Mouse (Mus musculus) liver, embryonic 15.5 days (tissue): ENCODE measurements around the gene Psmd12. TPM values are rescaled to one million over a fixed set of nuclear protein-coding genes. Genes with fewer than 3 reads are reported as not detected.

ENCODE experiments used
- ATAC-seq: fragments of 200-750 bp; cut with Nextera tagmentation; 2 replicates; pipeline ENCODE4 v1.8.0; 2017; ENCODE audit warnings: moderate number of reproducible peaks, mild to moderate bottlenecking, moderate library complexity; ENCODE audit not compliant: insufficient read depth
- H3K27ac ChIP-seq: fragments of 300-500 bp; sonication (generic); replicated peaks from 2 replicates; pipeline ENCODE4 v1.5.1; 2015; ENCODE audit warnings: mild to moderate bottlenecking, inconsistent platforms
- H3K27me3 ChIP-seq: fragments of 300-500 bp; sonication (generic); 2 replicates; pipeline ENCODE4 v1.6.1; 2015; ENCODE audit warnings: mild to moderate bottlenecking, inconsistent platforms
- H3K36me3 ChIP-seq: fragments of 300-500 bp; sonication (generic); replicated peaks from 2 replicates; pipeline ENCODE4 v1.6.1; 2015; ENCODE audit warnings: moderate library complexity, mild to moderate bottlenecking, inconsistent platforms
- H3K4me1 ChIP-seq: fragments of 300-500 bp; sonication (generic); replicated peaks from 2 replicates; pipeline ENCODE4 v1.6.1; 2015; ENCODE audit warnings: inconsistent platforms
- H3K4me2 ChIP-seq: fragments of 300-500 bp; sonication (generic); 2 replicates; pipeline ENCODE4 v1.6.1; 2015; ENCODE audit warnings: moderate library complexity, mild to moderate bottlenecking, inconsistent platforms
- H3K4me3 ChIP-seq: fragments of 300-500 bp; sonication (generic); replicated peaks from 2 replicates; pipeline ENCODE4 v1.5.1; 2015; ENCODE audit warnings: mild to moderate bottlenecking, inconsistent platforms
- H3K9ac ChIP-seq: fragments of 300-500 bp; sonication (generic); 2 replicates; pipeline ENCODE4 v1.6.1; 2015; ENCODE audit warnings: moderate library complexity, mild to moderate bottlenecking, inconsistent platforms
- H3K9me3 ChIP-seq: fragments of 300-500 bp; sonication (generic); replicated peaks from 2 replicates; pipeline ENCODE4 v1.6.1; 2016; ENCODE audit warnings: inconsistent platforms
- WGBS: fragments of 180-500 bp; shearing (Covaris S2); methylation state at CpG from one replicate; pipeline ENCODE4 v1.1.7; 2015; ENCODE audit warnings: mixed read lengths; ENCODE audit not compliant: insufficient replicate concordance; 5-methylcytosine and 5-hydroxymethylcytosine counted together
- polyA plus RNA-seq: library from polyadenylated mRNA; unstranded; fragments of >200 nt; fragmentation: Nextera tagmentation; extraction: Ambion mirVana; gene quantifications from 2 replicates; pipeline ENCODE4 v1.2.1, GENCODE M21; 2015

The Psmd12 gene
- polyA plus RNA-seq: 78.6 and 88.4 TPM in 2 replicates

- Histone ChIP-seq H3K9ac (peak within 1 kb of the TSS; percentile 95), H3K4me1 (peaks cover 34% of the 10 kb centered on the region)
These were observed at the start of gene Psmd12 for GRCm38 (mm10) chr11:107479053-107479861. Gene Psmd12 (plus strand): TSS chr11:107479484.

GRCm38 (mm10) chr11:107431197-107431965, 47.9 kb upstream of the Psmd12 start:
- peaks cover 33% of the 10 kb centered on the region for H3K4me1 ChIP-seq
- peak; percentile 38; the same call in 1 of the 2 replicates for ATAC-seq
- H3K27ac ChIP-seq: peak overlapping the region; percentile 38
- no peaks in the 10 kb centered on the region for H3K9me3 ChIP-seq
- no peaks in the 10 kb centered on the region for H3K36me3 ChIP-seq
- WGBS: 67% methylated on average over 7 of the region's 7 CpGs
- H3K4me3 ChIP-seq: no peak overlapping the region
- H3K9ac ChIP-seq: no peak overlapping the region
- H3K4me2 ChIP-seq: no peak overlapping the region
- no peaks in the 10 kb centered on the region for H3K27me3 ChIP-seq

More at GRCm38 (mm10) chr11:107479053-107479861, at the start of gene Psmd12:
- Histone ChIP-seq H3K9me3 (no peaks in the 10 kb centered on the region), H3K4me3 (peak within 1 kb of the TSS; percentile 91), H3K27ac (peak within 1 kb of the TSS; percentile 83), H3K36me3 (no peaks in the 10 kb centered on the region), H3K4me2 (peak within 1 kb of the TSS; percentile 73), H3K27me3 (no peaks in the 10 kb centered on the region)
- ATAC-seq: peak; percentile 98
- WGBS: under 1% methylated on average over 51 of the region's 51 CpGs

- Histone ChIP-seq H3K9me3 (no peaks in the 10 kb centered on the region), H3K4me1 (peaks cover 30% of the 10 kb centered on the region), H3K4me3 (no peak overlapping the region), H3K27me3 (no peaks in the 10 kb centered on the region), H3K4me2 (no peak overlapping the region), H3K9ac (no peak overlapping the region), H3K36me3 (no peaks in the 10 kb centered on the region), H3K27ac (no peak overlapping the region)
- no peak for ATAC-seq
- WGBS: 79% methylated on average over 6 of the region's 6 CpGs
These were observed 43.4 kb upstream of the Psmd12 start for GRCm38 (mm10) chr11:107435776-107436449.

GRCm38 (mm10) chr11:107437723-107438122, 41.6 kb upstream of the Psmd12 start:
- H3K9me3 ChIP-seq: no peaks in the 10 kb centered on the region
- 79% methylated on average over 4 of the region's 4 CpGs for WGBS
- ATAC-seq: no peak

GRCm38 (mm10) chr11:107438140-107438539, 41.1 kb upstream of the Psmd12 start:
- WGBS: 75% methylated on average over 3 of the region's 3 CpGs
- H3K4me1 ChIP-seq: peaks cover 18% of the 10 kb centered on the region

More at GRCm38 (mm10) chr11:107437723-107438122, 41.6 kb upstream of the Psmd12 start:
- Histone ChIP-seq H3K4me3 (no peak overlapping the region), H3K27ac (no peak overlapping the region), H3K27me3 (no peaks in the 10 kb centered on the region), H3K4me2 (no peak overlapping the region), H3K4me1 (peaks cover 20% of the 10 kb centered on the region), H3K36me3 (no peaks in the 10 kb centered on the region), H3K9ac (no peak overlapping the region)

GRCm38 (mm10) chr11:107441050-107441449, 38.2 kb upstream of the Psmd12 start:
- WGBS: 60% methylated on average over 3 of the region's 3 CpGs
- no peak overlapping the region for H3K9ac ChIP-seq
- H3K27ac ChIP-seq: no peak overlapping the region

More at GRCm38 (mm10) chr11:107438140-107438539, 41.1 kb upstream of the Psmd12 start:
- Histone ChIP-seq H3K4me3 (no peak overlapping the region), H3K27ac (no peak overlapping the region), H3K9me3 (no peaks in the 10 kb centered on the region), H3K4me2 (no peak overlapping the region), H3K27me3 (no peaks in the 10 kb centered on the region), H3K9ac (no peak overlapping the region), H3K36me3 (no peaks in the 10 kb centered on the region)
- ATAC-seq: no peak

GRCm38 (mm10) chr11:107443121-107444095, 35.9 kb upstream of the Psmd12 start:
- H3K4me3 ChIP-seq: no peak overlapping the region
- no peaks in the 10 kb centered on the region for H3K9me3 ChIP-seq
- no peaks in the 10 kb centered on the region for H3K27me3 ChIP-seq
- H3K4me1 ChIP-seq: peaks cover 58% of the 10 kb centered on the region
- ATAC-seq: no peak
- 69% methylated on average over 12 of the region's 12 CpGs for WGBS
- H3K4me2 ChIP-seq: no peak overlapping the region
- no peaks in the 10 kb centered on the region for H3K36me3 ChIP-seq
- H3K27ac ChIP-seq: no peak overlapping the region
- no peak overlapping the region for H3K9ac ChIP-seq

More at GRCm38 (mm10) chr11:107441050-107441449, 38.2 kb upstream of the Psmd12 start:
- ATAC-seq: no peak
- no peaks in the 10 kb centered on the region for H3K27me3 ChIP-seq
- H3K4me1 ChIP-seq: peaks cover 37% of the 10 kb centered on the region
- no peak overlapping the region for H3K4me3 ChIP-seq
- no peak overlapping the region for H3K4me2 ChIP-seq
- no peaks in the 10 kb centered on the region for H3K9me3 ChIP-seq
- no peaks in the 10 kb centered on the region for H3K36me3 ChIP-seq

- Histone ChIP-seq H3K27me3 (no peaks in the 10 kb centered on the region), H3K36me3 (no peaks in the 10 kb centered on the region), H3K4me1 (peaks cover 72% of the 10 kb centered on the region), H3K4me2 (no peak overlapping the region), H3K4me3 (no peak overlapping the region), H3K27ac (no peak overlapping the region), H3K9me3 (no peaks in the 10 kb centered on the region), H3K9ac (no peak overlapping the region)
- WGBS: 72% methylated on average over 3 of the region's 3 CpGs
- ATAC-seq: no peak
These were observed 33.6 kb upstream of the Psmd12 start for GRCm38 (mm10) chr11:107445683-107446082.

- no peaks in the 10 kb centered on the region for H3K36me3 ChIP-seq
- 43% methylated on average over 6 of the region's 6 CpGs for WGBS
- H3K27ac ChIP-seq: peak overlapping the region; percentile 91
- H3K9ac ChIP-seq: peak overlapping the region; percentile 43; the same call in 1 of the 2 replicates
- H3K4me2 ChIP-seq: peak overlapping the region; percentile 56
- no peaks in the 10 kb centered on the region for H3K27me3 ChIP-seq
- ATAC-seq: no peak
- H3K4me3 ChIP-seq: no peak overlapping the region; the same call in 1 of the 2 replicates
- H3K9me3 ChIP-seq: no peaks in the 10 kb centered on the region
- H3K4me1 ChIP-seq: peaks cover 82% of the 10 kb centered on the region
These were observed 32.6 kb upstream of the Psmd12 start for GRCm38 (mm10) chr11:107446650-107447049.

- peak; percentile 76 for ATAC-seq
- H3K36me3 ChIP-seq: no peaks in the 10 kb centered on the region
- WGBS: 25% methylated on average over 5 of the region's 5 CpGs
- H3K27ac ChIP-seq: peak overlapping the region; percentile 91
- H3K9me3 ChIP-seq: no peaks in the 10 kb centered on the region
- H3K27me3 ChIP-seq: no peaks in the 10 kb centered on the region
- peak overlapping the region; percentile 24 for H3K4me3 ChIP-seq
- H3K4me2 ChIP-seq: peak overlapping the region; percentile 56
- H3K4me1 ChIP-seq: peaks cover 83% of the 10 kb centered on the region
- peak overlapping the region; percentile 43 for H3K9ac ChIP-seq
These were observed 31.9 kb upstream of the Psmd12 start for GRCm38 (mm10) chr11:107447349-107447748.
